Mouse (Mus musculus) 416B (cell line): ENCODE measurements around the gene Snx18.

Experiments used
- DNase-seq: peaks from one replicate; pipeline ENCODE4 v3.0.0; 2011; ENCODE audit warnings: low read depth

Snx18 gene

GRCm38 (mm10) chr13:113597616-113598015, 20.7 kb downstream of the Snx18 start:
- no peak for DNase-seq

GRCm38 (mm10) chr13:113596821-113597541, 21.4 kb downstream of the Snx18 start:
- no peak for DNase-seq

GRCm38 (mm10) chr13:113595987-113596386, 22.4 kb downstream of the Snx18 start:
- no peak for DNase-seq

DNA sequence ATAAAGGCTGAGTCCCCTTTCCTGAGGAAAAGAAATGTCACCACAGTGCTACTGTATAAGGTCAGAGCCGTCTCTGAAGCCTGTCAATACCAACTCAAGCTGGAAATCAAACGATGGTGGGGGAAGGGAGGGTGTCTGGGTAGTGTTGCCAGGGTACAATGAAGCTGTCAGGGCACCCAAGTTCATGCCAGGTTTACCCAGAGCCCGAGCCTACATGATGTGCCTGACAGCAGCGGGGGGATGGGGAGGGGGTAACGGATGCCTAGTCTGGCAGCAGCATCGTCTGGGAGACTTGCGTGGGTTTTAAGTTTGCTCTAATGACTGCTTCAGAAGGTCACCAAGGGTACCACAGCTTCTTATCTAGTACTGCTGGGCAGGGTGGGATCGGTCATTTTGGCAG, 23.1 kb downstream of the Snx18 start:
- no peak for DNase-seq

GRCm38 (mm10) chr13:113594361-113594760, 24.0 kb downstream of the Snx18 start:
- no peak for DNase-seq

DNA sequence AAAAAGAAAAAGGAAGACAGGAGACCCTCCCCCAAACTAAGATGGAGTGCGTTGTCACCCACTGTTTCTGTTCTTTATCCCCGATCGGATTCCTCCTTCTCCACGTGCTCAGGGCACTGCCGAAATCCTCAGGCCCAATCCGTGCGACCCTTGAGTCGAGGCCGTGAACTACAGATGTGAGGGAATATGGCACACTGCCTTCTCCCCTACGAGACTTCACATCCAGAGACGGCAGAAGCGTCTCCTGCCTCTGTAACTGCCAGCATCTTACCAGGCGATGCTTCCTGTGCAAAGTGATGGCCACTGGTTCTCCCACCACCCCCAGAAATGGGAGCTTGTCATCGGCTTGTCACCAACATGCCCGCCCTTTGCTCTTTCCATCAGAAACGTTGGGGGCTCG, 24.7 kb downstream of the Snx18 start:
- no peak for DNase-seq

DNA sequence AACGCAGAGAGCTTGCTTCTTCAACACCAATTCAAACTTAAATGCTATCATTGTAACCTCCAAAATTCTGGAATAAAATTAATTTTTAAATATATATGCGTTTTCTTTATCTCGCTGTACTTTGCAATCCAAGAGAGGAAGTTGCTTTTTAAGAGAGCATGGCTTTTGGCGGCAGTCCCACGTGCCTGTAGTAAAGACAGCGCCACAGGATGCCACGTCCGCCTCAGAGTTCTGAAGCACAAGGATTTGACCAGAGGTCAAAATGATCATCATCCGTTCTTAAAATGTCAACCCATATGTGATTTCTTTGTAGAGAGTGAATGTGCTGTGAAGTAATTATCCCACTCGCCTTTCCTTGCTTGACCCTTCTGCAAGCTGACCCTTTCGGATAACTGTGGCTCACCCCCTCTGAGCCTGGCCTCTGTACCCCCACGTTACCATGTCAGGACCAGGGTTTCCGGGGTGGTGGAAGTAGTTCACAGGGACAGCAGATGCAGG, 25.6 kb downstream of the Snx18 start:
- DNase-seq: no peak

GRCm38 (mm10) chr13:113591336-113591735, 27.0 kb downstream of the Snx18 start:
- no peak for DNase-seq

DNA sequence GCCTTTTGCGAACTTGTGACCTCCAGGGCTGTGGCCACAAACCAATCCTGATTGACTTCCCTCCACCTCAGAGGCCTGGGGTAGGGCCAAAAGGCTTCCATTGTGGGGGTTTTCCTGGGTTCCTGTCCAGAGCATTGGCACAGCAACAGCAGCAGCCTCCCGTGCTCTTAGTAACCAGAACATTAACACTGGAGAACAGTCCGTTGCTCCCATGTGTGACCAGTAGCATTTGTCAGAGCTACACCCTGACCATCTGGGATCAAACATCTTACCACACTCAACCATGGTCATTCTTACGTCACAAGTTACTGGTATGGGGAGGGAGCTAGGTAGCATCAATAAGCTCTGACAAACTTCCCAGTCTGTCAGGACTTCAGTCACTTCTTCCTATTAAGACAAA, 28.1 kb downstream of the Snx18 start:
- peak; percentile 20 for DNase-seq

GRCm38 (mm10) chr13:113589499-113589898, 28.9 kb downstream of the Snx18 start:
- DNase-seq: peak; percentile 48

DNA sequence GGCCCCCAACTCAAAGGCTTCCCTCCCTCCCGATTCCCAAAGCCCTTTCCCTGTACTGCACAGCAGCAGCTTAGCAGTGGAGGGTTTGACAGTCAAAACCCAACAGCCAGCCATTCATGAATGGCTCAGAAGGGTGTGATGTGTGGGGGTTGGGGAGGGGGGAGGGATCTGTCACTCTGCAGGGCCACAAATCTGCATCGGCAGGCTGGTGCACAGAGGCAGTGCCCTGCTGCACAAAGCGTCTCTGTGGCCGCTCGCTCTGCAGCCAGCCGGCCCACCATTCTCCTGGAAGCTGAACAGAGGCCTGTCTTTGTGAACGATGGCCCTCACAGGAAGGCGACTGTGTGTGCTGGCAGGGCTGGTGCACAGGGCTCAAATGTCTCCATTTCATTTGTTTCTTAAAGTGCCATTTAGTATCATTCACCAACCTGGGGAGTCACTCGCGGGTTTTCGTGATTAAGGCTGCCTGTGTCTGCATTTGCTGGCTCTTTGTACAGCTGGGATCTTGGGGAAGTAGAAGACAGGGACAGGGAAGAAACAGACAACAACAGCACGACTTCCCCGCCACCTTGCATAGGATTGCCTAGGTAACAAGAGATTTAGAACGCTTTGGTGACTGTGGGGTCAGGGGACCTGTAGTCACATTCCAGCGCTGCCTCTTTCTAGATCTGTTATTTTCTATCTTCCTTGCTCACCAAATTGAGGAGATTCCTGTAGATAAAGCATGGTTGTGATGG, 31.0 kb downstream of the Snx18 start:
- DNase-seq: no peak

- DNase-seq: no peak
These were observed 32.8 kb downstream of the Snx18 start for GRCm38 (mm10) chr13:113585606-113586005.

DNA sequence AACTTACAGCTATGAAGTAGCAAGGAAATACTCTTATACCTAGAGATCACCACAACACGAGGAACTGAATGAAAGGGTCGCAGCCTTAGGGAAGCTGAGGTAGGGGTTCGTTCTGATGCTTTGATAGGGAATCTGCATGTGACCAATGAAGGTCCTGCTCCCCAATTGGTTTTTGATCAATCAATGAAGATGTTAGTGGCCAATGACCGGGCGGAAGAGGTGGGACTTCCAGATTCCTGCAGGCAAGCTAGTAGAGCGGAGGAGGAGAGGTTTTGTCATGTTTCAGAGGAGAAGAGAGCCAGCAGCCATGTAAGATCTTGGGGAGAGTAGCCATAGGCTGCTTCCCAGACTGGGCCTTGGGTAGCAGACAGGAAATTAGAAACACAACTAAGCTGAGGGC, 33.9 kb downstream of the Snx18 start:
- DNase-seq: no peak

DNA sequence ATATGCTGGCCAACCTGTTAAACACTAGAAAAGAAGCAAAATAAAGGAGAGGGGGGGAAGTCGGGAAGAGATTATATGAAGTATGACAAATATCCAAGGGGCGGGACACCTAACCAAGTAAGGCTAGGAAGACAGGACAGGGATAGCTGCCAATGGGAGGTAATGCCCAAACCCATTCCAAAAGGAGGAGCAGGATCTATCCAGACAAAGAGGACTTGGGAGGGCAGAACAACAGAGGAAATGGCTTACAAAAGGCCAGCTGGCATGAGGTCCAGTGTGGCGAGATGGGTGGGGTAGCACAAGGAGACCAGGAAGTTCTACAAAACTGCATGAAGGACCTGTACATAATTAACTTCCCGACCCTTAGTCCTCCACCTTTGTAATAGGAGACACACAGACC, 34.8 kb downstream of the Snx18 start:
- DNase-seq: no peak

GRCm38 (mm10) chr13:113582024-113582423, 36.3 kb downstream of the Snx18 start:
- DNase-seq: no peak

DNA sequence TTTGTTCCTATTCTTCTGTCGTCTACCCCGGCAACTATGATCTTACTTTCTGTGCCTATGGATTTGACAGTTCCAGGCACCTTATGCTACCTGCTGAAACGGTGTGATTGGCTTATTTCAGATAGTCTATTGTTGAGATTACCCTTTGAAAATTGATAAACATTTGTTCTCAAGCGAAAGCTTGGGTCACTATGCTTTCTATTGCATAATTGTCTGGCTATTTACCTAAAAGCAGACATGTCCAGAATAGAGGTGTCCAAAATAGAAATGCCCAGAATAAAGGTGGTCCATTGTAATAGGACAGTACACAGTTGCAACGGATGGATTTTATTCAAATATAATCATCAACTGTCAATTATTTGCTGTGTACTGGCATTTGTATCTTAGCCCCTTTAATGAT, 36.9 kb downstream of the Snx18 start:
- no peak for DNase-seq

- DNase-seq: peak; percentile 67
These were observed 38.0 kb downstream of the Snx18 start for GRCm38 (mm10) chr13:113580400-113580790.

DNA sequence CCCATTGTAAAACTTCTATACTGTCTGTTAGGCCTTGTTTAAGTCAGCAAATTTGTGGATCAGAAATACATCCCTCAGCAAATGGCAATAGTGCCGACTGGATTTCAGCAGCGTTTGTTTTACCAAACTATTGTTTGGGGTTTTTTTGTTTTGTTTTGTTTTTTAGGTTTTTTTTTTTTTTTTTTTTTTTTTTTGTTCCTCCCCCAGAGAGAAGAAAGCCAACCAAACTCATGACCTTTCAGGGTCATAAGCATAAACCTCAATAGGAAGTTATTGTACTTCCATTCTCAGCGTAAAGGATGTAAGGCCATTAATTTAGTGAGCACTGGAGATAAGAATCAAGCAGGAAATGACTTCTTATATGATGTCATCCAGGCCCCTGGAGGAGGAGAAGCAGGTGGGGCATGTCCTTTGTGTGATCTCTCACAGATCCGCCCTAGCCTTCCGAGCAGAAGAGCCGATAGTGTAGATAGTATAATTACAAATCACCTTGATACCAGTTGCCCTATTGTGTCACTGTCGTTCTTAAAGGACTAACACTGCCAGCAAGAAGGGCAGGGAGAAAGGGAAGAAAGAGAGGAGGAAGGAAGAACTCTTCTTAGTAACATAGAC, 38.5 kb downstream of the Snx18 start:
- peak; percentile 81 for DNase-seq

DNA sequence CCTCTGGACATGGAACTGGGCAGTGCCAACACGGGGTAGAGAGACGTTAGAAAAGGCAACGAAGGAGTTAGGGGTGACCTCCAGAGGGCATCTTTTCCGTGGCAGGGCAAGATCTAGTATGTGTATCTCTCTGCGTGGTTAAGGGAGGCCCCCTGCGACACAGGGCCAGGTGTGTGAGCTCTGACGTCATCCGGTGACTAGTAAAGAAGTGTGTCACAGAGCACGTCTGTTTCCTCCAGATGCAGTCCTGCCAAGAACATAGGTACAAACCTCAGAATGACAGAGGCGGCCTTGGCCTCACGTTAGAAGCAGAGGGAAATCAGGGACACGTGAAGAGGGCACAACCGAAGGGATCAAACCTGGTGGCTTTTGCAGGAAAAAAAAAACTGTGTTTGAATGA, 44.1 kb downstream of the Snx18 start:
- DNase-seq: no peak

DNA sequence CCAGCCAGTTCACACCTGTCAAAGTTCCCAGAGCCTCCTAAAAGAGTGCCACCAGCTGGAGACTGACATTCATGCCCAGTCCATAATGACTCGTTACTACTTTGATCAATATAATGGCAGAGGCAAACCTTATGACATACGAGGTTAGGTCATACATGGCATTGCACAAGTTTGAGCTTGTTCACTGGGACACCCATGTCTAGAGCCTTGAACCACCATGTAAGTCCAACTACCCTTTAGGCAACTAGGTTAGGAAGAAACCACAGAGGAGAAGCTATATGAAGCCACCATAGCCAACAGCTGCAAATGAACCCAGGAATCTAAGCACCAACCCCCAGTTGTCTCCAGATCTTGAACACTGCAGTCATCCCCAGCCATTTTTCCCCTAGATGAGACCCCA, 45.0 kb downstream of the Snx18 start:
- no peak for DNase-seq

- no peak for DNase-seq
These were observed 46.2 kb downstream of the Snx18 start for GRCm38 (mm10) chr13:113572046-113572686.

DNA sequence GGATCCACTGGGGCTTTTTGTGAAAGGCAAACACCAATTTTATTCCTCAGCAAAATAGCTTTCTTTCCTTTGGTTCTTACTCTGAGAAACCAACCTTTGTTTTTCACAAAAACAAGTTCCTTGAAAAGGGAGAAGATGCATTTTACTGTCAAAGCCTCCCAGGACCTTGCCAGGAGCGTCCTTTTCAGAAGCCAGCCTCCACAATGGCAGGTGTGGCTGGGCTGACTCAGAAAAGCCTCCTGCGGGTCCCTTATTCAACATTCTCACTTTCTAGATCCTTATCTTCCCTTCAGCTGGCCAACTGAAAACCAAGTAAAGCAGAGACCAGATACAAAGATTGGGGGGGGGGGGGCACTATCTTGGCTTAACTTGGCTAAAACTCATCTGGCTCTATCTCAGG, 48.8 kb downstream of the Snx18 start:
- no peak for DNase-seq

DNA sequence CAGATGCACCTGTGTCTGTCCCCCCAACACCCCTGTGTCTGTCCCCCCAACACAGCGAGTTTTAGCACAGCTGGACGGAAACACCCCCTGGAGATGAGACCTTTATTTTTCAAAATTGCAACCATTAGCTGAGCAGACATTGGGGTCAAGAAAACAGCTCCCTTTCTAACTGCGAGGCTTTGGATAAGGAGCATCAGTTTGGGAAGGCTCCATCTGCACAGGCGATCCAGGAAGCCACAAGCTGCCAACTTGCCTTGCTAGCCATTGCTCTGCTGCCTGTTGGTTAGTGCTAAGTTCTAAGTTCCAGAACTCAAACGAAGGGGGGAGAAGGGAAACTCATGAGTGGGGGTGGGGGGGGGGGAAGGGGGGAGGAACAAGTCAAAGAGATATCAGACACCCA, 51.4 kb downstream of the Snx18 start:
- no peak for DNase-seq
